Mouse (Mus musculus): ENCODE results near the gene A630076J17Rik.

The A630076J17Rik gene

DNA sequence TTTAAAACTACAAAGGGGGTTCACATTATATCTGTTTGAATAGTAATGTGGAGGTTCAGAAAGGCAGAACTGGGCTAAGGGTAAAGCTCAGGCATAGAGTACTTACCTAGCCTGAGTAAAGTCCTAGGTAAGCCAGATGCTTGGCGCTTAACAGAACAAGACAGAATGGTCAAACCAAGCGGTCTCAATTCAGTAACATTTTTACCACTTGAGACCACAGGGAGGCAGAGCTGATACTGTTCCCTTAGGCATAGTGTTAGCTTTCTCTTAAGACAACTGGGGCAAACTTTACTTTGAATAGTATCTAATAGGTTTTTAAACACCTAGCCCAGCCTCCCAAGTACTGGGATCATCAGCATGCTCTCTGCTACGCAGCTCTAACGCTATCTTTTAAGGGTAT, 45.6 kb downstream of the A630076J17Rik start:
- in situ Hi-C loops (cut with MboI, MseI), result no loop called here

DNA sequence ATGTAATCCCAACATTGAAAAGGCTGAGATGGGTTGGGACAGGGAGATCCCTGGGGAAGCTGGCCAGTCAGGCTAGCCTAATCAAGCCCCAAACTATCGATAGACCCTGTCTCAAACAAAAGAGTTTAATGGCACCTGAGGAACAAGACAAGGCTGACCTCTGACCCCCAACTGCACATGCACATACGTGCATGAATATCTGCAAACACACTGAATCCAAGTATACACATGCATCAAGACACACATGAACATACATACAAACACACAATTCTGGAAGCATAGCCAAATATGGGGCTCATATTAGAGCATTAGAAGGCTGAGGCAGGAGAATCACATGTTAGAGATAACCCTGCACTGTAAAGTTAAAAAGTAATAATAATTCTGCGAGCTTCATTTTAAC, 46.2 kb downstream of the A630076J17Rik start:
- in situ Hi-C loops (cut with MboI, MseI), result no loop called here

DNA sequence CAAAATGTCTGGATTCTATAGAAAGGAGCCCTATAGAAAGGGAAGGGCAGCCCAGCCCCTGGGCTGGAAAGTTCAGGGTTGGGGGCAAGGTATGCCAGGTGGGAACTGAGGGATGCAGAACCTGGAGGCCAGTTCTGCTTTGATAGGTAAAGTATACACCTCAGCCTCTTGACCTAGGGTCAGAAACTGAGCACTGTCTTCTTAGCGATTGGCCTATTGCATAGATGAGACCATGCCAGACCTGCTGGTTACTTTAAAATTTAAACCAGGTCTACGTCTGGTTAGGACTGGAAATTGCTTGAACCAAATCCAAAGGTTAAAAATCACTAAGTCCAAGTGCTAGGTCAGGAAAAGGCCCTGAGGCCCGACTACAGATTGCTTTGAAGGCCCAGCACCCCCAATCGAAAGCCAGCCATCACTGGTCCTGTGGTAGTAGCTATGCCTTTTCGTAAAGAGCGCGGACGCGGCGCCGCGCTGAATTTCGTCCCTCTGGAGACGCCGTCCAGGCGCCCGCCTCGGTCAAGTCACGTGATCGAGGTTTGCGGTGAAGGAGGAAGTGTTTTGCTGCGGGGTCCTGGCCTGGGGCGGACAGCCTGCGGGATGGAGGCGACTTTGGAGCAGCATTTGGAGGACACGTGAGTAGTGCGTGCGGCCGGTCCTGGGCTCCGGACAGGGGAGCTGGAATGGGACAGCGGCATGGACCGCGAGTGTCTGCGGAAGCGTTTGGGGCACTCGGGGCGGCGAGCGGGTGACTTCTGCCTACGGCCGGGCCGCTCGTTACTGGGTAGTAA, 48.3 kb downstream of the A630076J17Rik start, which contains the start of gene Lamtor5:
TSS of gene Lamtor5 (plus strand) at position 380 of the 791 bp plus-strand sequence.
- in situ Hi-C loops (cut with MboI, MseI), result no loop called here
